Mouse (Mus musculus) gastrocnemius, postnatal 36 days (tissue): ENCODE measurements at regions not wholly inside any gene's neighbourhood (a gene's known extent, or its start where the extent isn't known, plus 50 kb on each side); places are given as distances from the start of the nearest gene placed in this dataset.

Source experiments
- DNase-seq, 2 experiments: peaks; one replicate each; pipeline ENCODE4 v3.0.0; 2022
- intact Hi-C: fragments of 180-260 bp; cut with DNase I; formaldehyde crosslinking; loops from one replicate; pipeline ENCODE4 v1.15.1; 2025

GRCm38 (mm10) chr6:51078353-51078966 lies 354.0 kb upstream of the Nfe2l3 start:
- intact Hi-C loops = no loop called here
- DNase-seq = no peak

GRCm38 (mm10) chr6:51078967-51079355 lies 353.5 kb upstream of the Nfe2l3 start:
- DNase-seq = no peak
- intact Hi-C loops = no loop called here

GRCm38 (mm10) chr6:51081056-51081455 lies 351.4 kb upstream of the Nfe2l3 start:
- DNase-seq = no peak

GRCm38 (mm10) chr6:51084656-51085055 lies 347.8 kb upstream of the Nfe2l3 start:
- intact Hi-C loops = no loop called here
- no peak for DNase-seq

More at GRCm38 (mm10) chr6:51081056-51081455, 351.4 kb upstream of the Nfe2l3 start:
- intact Hi-C loops = no loop called here

GRCm38 (mm10) chr6:51085547-51085946 lies 346.9 kb upstream of the Nfe2l3 start:
- intact Hi-C loops = no loop called here
- DNase-seq = no peak

- DNase-seq = no peak
- intact Hi-C loops = no loop called here
Measured at GRCm38 (mm10) chr6:51086347-51086746, 346.1 kb upstream of the Nfe2l3 start.

GRCm38 (mm10) chr6:51087806-51088205 lies 344.7 kb upstream of the Nfe2l3 start:
- no peak for DNase-seq
- intact Hi-C loops = no loop called here

GRCm38 (mm10) chr6:51088641-51089372 lies 343.7 kb upstream of the Nfe2l3 start:
- DNase-seq = no peak
- intact Hi-C loops = no loop called here

GRCm38 (mm10) chr6:51093196-51093595 lies 339.3 kb upstream of the Nfe2l3 start:
- intact Hi-C loops = no loop called here
- DNase-seq = no peak

GRCm38 (mm10) chr6:51094304-51094703 lies 338.2 kb upstream of the Nfe2l3 start:
- intact Hi-C loops = no loop called here
- DNase-seq = no peak

GRCm38 (mm10) chr6:51097488-51097887 lies 335.0 kb upstream of the Nfe2l3 start:
- intact Hi-C loops = no loop called here
- DNase-seq = no peak

GRCm38 (mm10) chr6:51100341-51100740 lies 332.1 kb upstream of the Nfe2l3 start:
- intact Hi-C loops = no loop called here
- DNase-seq = no peak

GRCm38 (mm10) chr6:51103236-51103635 lies 329.2 kb upstream of the Nfe2l3 start:
- no peak for DNase-seq
- intact Hi-C loops = no loop called here

- intact Hi-C loops = no loop called here
- DNase-seq = no peak
Measured at GRCm38 (mm10) chr6:51104336-51104735, 328.1 kb upstream of the Nfe2l3 start.

GRCm38 (mm10) chr6:51108336-51108956 lies 324.0 kb upstream of the Nfe2l3 start:
- DNase-seq = no peak
- intact Hi-C loops = no loop called here

- DNase-seq = no peak
- intact Hi-C loops = no loop called here
Measured at GRCm38 (mm10) chr6:51110596-51110995, 321.9 kb upstream of the Nfe2l3 start.

- no peak for DNase-seq
- intact Hi-C loops = no loop called here
Measured at GRCm38 (mm10) chr6:51114604-51115333, 317.7 kb upstream of the Nfe2l3 start.

GRCm38 (mm10) chr6:51118833-51119535 lies 313.5 kb upstream of the Nfe2l3 start:
- DNase-seq = no peak
- intact Hi-C loops = no loop called here

- no peak for DNase-seq
- intact Hi-C loops = no loop called here
Measured at GRCm38 (mm10) chr6:51119691-51120302, 312.7 kb upstream of the Nfe2l3 start.

GRCm38 (mm10) chr6:51122941-51123340 lies 309.5 kb upstream of the Nfe2l3 start:
- intact Hi-C loops = no loop called here
- DNase-seq = no peak
